Mouse (Mus musculus) spleen, postnatal 10 days (tissue): ENCODE results near the gene Gm20388.

ENCODE experiments used
- DNase-seq, 2 experiments: peaks; one replicate each; pipeline ENCODE4 v3.0.0; 2021 to 2022; ENCODE audit warnings: low spot score in 2 of 2

Gm20388 gene

GRCm38 (mm10) chr8:120470170-120470569 lies 559.5 kb downstream of the Gm20388 start:
- DNase-seq, result no peak

GRCm38 (mm10) chr8:120471166-120471565 lies 560.5 kb downstream of the Gm20388 start:
- DNase-seq, result peak; percentile 67 to 87

- DNase-seq, result no peak
Measured at GRCm38 (mm10) chr8:120471752-120472151, 561.1 kb downstream of the Gm20388 start.

GRCm38 (mm10) chr8:120472230-120472629 lies 561.6 kb downstream of the Gm20388 start:
- no peak for DNase-seq

- DNase-seq, result no peak
Measured at GRCm38 (mm10) chr8:120473729-120474364, 563.2 kb downstream of the Gm20388 start.

GRCm38 (mm10) chr8:120474496-120475235 lies 564.0 kb downstream of the Gm20388 start:
- DNase-seq, result no peak

- peak; percentile 71 to 83 for DNase-seq
Measured at GRCm38 (mm10) chr8:120475462-120476201, 565.0 kb downstream of the Gm20388 start.

- DNase-seq, result peak in 1 of 2 experiments; percentile 13
Measured at GRCm38 (mm10) chr8:120476711-120477575, 566.3 kb downstream of the Gm20388 start.

GRCm38 (mm10) chr8:120478754-120479153 lies 568.1 kb downstream of the Gm20388 start:
- no peak for DNase-seq

GRCm38 (mm10) chr8:120479691-120480090 lies 569.0 kb downstream of the Gm20388 start:
- DNase-seq, result no peak

GRCm38 (mm10) chr8:120482015-120482689 lies 571.5 kb downstream of the Gm20388 start:
- DNase-seq, result no peak

- peak in 1 of 2 experiments; percentile 51 for DNase-seq
Measured at GRCm38 (mm10) chr8:120484460-120484859, 573.8 kb downstream of the Gm20388 start.

GRCm38 (mm10) chr8:120485116-120485515 lies 574.5 kb downstream of the Gm20388 start:
- DNase-seq, result peak in 1 of 2 experiments; percentile 59

- peak; percentile 69 to 71 for DNase-seq
Measured at GRCm38 (mm10) chr8:120485551-120486476, 575.2 kb downstream of the Gm20388 start.

GRCm38 (mm10) chr8:120486477-120487376 lies 576.1 kb downstream of the Gm20388 start:
- peak; percentile 80 to 88 for DNase-seq

GRCm38 (mm10) chr8:120487377-120487728 lies 576.7 kb downstream of the Gm20388 start:
- DNase-seq, result peak in 1 of 2 experiments; percentile 75

- DNase-seq, result peak; percentile 75 to 79
Measured at GRCm38 (mm10) chr8:120487729-120488510, 577.3 kb downstream of the Gm20388 start.

- DNase-seq, result peak in 1 of 2 experiments; percentile 57
Measured at GRCm38 (mm10) chr8:120488636-120489131, 578.0 kb downstream of the Gm20388 start.
